Mouse (Mus musculus): ENCODE measurements around the gene Fyb2. TPM values are rescaled to one million over a fixed set of nuclear protein-coding genes. Genes with fewer than 3 reads are reported as not detected.

Gene Fyb2
- polyA plus RNA-seq, 1 experiment from 2014 or later = not detected

DNA sequence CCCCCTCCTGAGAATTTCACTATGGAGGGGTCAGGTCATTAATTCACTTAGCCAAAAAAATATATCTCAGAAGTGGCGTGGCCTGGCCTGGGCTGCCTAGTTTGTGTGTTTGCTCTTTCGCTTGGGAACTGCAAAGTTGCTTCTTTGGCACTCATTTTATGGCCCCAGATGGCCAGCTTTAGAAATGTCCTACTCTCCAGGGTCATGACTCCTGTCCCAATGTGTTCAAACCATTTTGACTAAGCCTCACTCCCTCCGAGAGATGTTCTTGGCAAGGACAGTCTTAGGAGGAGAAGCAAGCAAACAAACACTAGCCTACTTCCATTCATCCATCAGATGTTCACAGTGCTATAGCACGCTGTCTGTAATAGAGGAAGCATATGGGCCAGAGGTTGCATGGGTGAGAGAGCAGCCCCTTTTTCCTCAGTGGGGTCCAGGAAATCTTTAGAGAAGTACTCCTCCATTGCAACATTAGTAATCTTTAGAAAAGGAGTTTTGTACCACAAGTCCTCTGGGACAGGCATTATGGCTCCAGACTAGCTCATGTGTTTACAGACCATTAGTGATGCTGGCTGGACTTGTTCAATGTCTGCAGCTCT lies 38.1 kb downstream of the Fyb2 start:
- WGBS = 89% methylated on average over 4 of the region's 4 CpGs
- H3K4me3 ChIP-seq (ENCODE audit: low read depth, low read length) = no peak overlapping the region
- no peaks in the 10 kb centered on the region for H3K36me3 ChIP-seq (ENCODE audit: control insufficient read depth, insufficient read depth, low read length)
- H3K9ac ChIP-seq (ENCODE audit: low read length) = no peak overlapping the region
- H3K4me2 ChIP-seq (ENCODE audit: low read length) = no peak overlapping the region
- no peak overlapping the region for H3K27ac ChIP-seq (ENCODE audit: low read depth, low read length)
- no peaks in the 10 kb centered on the region; the same call in none of the 2 replicates for H3K4me1 ChIP-seq (ENCODE audit: control insufficient read depth, insufficient read depth, low read length)
- no peak for DNase-seq (ENCODE audit: low spot score)
- no peak for ATAC-seq
- no peaks in the 10 kb centered on the region for H3K9me3 ChIP-seq (replicated peaks; ENCODE audit: control insufficient read depth, low read length)
- H3K27me3 ChIP-seq (replicated peaks; ENCODE audit: control insufficient read depth, insufficient read depth, low read length) = no peaks in the 10 kb centered on the region

DNA sequence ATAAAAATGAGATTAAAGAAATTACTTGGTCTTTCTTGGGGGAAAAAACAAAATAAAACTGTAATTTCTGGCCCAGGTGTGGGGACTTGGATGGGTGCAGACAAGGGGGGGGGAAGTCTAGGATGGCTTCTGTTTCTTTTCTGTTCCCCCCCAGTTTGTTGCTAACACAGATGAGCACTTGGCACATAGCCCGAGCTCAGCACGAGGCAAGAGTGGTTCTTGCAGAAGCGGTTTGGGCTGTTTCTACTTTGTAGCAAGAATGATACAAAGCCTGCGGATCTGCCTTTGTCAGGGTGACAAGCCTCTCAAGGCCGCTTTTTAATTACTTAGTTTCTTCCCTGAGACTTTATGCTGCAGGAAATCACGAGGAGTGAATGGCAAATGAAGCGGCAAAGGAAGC lies 43.4 kb downstream of the Fyb2 start:
- H3K27ac ChIP-seq (ENCODE audit: low read depth, low read length) = no peak overlapping the region
- H3K9ac ChIP-seq (ENCODE audit: low read length) = no peak overlapping the region
- H3K4me1 ChIP-seq (ENCODE audit: control insufficient read depth, insufficient read depth, low read length) = peaks cover 7% of the 10 kb centered on the region
- H3K4me2 ChIP-seq (ENCODE audit: low read length) = no peak overlapping the region
- no peaks in the 10 kb centered on the region for H3K9me3 ChIP-seq (replicated peaks; ENCODE audit: control insufficient read depth, low read length)
- no peak overlapping the region for H3K4me3 ChIP-seq (ENCODE audit: low read depth, low read length)
- WGBS = 17% methylated on average over 7 of the region's 7 CpGs
- no peaks in the 10 kb centered on the region for H3K36me3 ChIP-seq (ENCODE audit: control insufficient read depth, insufficient read depth, low read length)
- peak; percentile 70 for DNase-seq (ENCODE audit: low spot score)
- no peak for ATAC-seq
- H3K27me3 ChIP-seq (replicated peaks; ENCODE audit: control insufficient read depth, insufficient read depth, low read length) = no peaks in the 10 kb centered on the region

DNA sequence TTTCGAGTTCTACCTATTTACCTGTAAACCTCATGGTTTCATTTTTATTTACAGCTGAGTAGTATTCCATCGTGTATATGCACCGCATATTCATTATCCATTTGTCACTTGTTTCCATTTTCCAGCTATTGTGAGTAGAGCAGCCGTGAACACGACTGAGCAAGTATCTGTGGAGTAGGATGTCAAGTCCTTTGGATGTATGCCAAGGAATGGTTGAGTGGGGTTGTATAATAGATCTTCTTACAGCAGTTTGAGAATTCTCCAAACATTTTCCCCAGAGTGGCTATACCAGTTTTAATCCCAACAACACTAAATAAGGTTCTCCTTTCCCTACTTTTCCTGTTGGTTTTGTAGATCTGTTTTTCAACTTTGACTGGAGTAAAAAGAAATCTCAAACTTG lies 48.2 kb downstream of the Fyb2 start:
- 65% methylated on average over 5 of the region's 5 CpGs for WGBS

DNA sequence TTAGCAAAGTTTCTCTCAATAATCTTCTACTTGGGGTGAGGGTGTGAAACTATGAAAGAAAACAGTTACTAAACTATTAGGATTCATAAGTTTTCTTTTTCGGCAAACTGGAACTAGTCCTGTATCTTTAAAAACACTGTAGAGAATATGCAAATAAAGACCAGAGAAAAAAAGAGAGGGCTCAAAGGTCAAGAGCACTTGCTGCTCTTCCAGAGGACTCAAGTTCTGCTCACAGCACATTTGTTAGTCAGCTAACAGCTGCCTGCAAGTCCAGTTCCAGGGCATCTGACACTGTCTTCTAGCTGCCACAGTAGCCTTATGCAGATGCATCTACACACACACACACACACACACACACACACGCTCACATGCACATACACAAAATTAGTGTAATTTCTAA lies 59.4 kb downstream of the Fyb2 start:
- Histone ChIP-seq H3K9me3 (replicated peaks; ENCODE audit: control insufficient read depth, low read length) (no peaks in the 10 kb centered on the region), H3K27ac (ENCODE audit: low read depth, low read length) (no peak overlapping the region), H3K4me1 (ENCODE audit: control insufficient read depth, insufficient read depth, low read length) (no peaks in the 10 kb centered on the region), H3K4me3 (ENCODE audit: low read depth, low read length) (no peak overlapping the region), H3K27me3 (replicated peaks; ENCODE audit: control insufficient read depth, insufficient read depth, low read length) (no peaks in the 10 kb centered on the region), H3K4me2 (ENCODE audit: low read length) (no peak overlapping the region), H3K9ac (ENCODE audit: low read length) (no peak overlapping the region), H3K36me3 (ENCODE audit: control insufficient read depth, insufficient read depth, low read length) (no peaks in the 10 kb centered on the region)
- WGBS = 83% methylated on average over 2 of the region's 2 CpGs
- no peak for DNase-seq (ENCODE audit: low spot score)
- no peak for ATAC-seq

More for the DNA sequence above, 48.2 kb downstream of the Fyb2 start:
- no peak overlapping the region for H3K9ac ChIP-seq (ENCODE audit: low read length)
- no peak overlapping the region for H3K27ac ChIP-seq (ENCODE audit: low read depth, low read length)
- no peaks in the 10 kb centered on the region for H3K9me3 ChIP-seq (replicated peaks; ENCODE audit: control insufficient read depth, low read length)
- H3K27me3 ChIP-seq (replicated peaks; ENCODE audit: control insufficient read depth, insufficient read depth, low read length) = no peaks in the 10 kb centered on the region
- ATAC-seq (no peak), DNase-seq (ENCODE audit: low spot score) (no peak)
- no peaks in the 10 kb centered on the region for H3K36me3 ChIP-seq (ENCODE audit: control insufficient read depth, insufficient read depth, low read length)
- no peak overlapping the region for H3K4me3 ChIP-seq (ENCODE audit: low read depth, low read length)
- no peak overlapping the region for H3K4me2 ChIP-seq (ENCODE audit: low read length)
- peaks cover 6% of the 10 kb centered on the region; the same call in 1 of the 2 replicates for H3K4me1 ChIP-seq (ENCODE audit: control insufficient read depth, insufficient read depth, low read length)

DNA sequence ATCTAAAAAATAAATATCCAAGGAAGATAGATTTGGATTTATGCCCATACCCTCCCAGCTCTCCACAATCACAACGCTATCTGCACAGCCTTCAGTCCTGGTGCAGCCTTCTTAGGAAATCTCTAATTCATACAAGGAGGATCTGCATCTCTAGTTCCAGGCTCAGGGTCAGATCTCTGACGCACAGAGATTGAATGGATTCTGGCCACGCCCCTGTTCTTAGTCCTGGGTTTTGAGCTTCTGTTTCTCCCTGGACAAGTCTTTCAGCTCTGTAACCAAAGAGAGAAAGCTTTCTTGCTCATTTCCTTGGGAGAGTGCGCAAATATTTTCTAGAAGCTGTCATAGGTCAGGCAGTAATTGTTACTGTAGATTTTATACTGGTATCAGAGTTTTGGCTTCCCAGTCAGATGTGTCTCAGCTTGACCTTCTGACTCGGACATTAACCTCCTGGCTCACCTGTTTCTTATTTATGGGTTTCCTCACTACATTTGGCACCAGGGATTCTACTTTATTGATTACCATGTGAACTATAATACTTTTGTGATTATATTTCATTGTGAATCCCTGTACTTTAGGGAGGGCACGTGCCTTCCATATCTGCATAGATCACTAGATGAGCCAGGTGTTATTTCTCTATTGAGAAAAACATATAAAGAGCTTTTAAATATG lies 62.0 kb downstream of the Fyb2 start:
- WGBS = 89% methylated on average over 6 of the region's 6 CpGs
- no peak for DNase-seq (ENCODE audit: low spot score)

DNA sequence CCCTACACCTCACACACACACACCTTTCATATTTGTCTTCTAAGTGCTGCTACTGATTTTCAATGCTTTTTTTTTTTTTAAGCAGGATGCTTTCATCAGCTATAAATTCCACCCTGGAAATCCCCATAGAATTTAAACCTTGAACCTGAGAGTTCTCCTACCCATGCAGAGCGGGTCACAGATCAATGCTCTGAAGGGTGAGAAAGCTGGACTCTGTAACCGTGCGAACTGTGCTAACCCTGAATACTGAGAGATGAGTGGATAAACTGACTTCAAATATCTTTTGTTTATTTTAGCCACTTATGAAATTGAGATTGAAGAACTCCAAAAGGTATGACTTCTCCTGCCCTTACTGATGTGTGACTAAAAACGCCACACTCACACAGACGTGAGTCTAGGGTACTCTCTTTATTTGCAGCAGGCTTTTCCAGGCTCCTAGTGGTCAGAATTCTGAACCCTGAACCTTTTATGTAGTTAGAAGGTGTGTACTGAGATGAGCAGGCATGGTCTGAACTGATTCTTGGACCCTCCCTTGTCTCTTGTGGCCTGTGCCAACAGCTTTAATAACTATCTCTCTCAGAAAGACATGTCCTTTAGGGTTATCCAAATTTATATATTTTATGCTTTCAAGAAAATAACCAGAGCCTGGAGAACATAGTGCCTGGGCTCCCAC lies 72.8 kb downstream of the Fyb2 start:
- no peak overlapping the region for H3K4me3 ChIP-seq (ENCODE audit: low read depth, low read length)
- no peak overlapping the region for H3K4me2 ChIP-seq (ENCODE audit: low read length)
- H3K36me3 ChIP-seq (ENCODE audit: control insufficient read depth, insufficient read depth, low read length) = no peaks in the 10 kb centered on the region
- no peaks in the 10 kb centered on the region for H3K9me3 ChIP-seq (replicated peaks; ENCODE audit: control insufficient read depth, low read length)
- WGBS = 88% methylated on average over 5 of the region's 5 CpGs
- no peak overlapping the region for H3K9ac ChIP-seq (ENCODE audit: low read length)
- no peak overlapping the region for H3K27ac ChIP-seq (ENCODE audit: low read depth, low read length)
- no peak for DNase-seq (ENCODE audit: low spot score)
- ATAC-seq = no peak
- no peaks in the 10 kb centered on the region for H3K27me3 ChIP-seq (replicated peaks; ENCODE audit: control insufficient read depth, insufficient read depth, low read length)
- no peaks in the 10 kb centered on the region for H3K4me1 ChIP-seq (ENCODE audit: control insufficient read depth, insufficient read depth, low read length)

More for the DNA sequence above, 62.0 kb downstream of the Fyb2 start:
- Histone ChIP-seq H3K27ac (ENCODE audit: low read depth, low read length) (no peak overlapping the region), H3K4me1 (ENCODE audit: control insufficient read depth, insufficient read depth, low read length) (no peaks in the 10 kb centered on the region), H3K9ac (ENCODE audit: low read length) (no peak overlapping the region), H3K9me3 (replicated peaks; ENCODE audit: control insufficient read depth, low read length) (no peaks in the 10 kb centered on the region), H3K4me2 (ENCODE audit: low read length) (no peak overlapping the region), H3K36me3 (ENCODE audit: control insufficient read depth, insufficient read depth, low read length) (no peaks in the 10 kb centered on the region), H3K4me3 (ENCODE audit: low read depth, low read length) (no peak overlapping the region), H3K27me3 (replicated peaks; ENCODE audit: control insufficient read depth, insufficient read depth, low read length) (no peaks in the 10 kb centered on the region)
- ATAC-seq = no peak

DNA sequence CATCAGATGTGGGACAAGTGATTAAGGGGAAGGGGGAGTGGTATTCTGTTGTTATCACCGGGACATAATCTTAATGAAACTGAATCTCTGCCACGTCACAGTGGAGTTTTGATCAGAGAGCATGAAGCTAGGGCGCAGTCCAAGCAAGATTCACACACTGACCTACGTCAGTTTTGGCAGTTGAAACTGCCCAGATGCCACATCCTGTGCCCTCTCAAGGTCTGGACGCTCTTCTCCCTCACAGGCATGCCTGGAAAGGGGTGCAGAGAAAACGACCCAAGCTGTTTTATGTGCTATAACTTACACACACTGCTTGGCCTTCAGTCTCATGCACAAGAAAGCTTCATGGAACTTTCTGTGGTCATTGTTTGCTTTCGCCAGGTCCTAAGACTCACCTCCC lies 74.4 kb downstream of the Fyb2 start:
- 62% methylated on average over 7 of the region's 7 CpGs for WGBS

DNA sequence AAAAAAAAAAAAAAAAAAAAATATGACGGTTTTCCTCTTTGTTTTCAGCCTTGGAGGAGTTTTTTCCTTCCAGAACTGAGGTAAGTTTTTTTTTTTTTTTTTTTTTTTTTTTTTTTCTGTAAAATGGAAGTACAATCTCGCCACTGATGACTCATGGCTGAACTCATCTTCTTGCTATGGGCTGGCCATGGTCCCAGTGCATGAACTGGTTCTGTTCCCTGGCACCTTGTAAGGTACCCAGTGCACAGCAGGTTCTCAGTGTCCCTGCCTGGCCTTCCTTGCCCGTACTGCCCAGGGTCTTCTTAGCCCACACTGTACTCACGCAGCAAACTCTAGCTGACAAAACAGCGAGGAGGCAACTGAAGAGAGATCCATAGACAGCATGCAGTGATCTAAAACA lies 74.8 kb downstream of the Fyb2 start:
- H3K9ac ChIP-seq (ENCODE audit: low read length) = no peak overlapping the region
- no peaks in the 10 kb centered on the region for H3K4me1 ChIP-seq (ENCODE audit: control insufficient read depth, insufficient read depth, low read length)
- DNase-seq (ENCODE audit: low spot score) (no peak), ATAC-seq (no peak)
- no peaks in the 10 kb centered on the region for H3K27me3 ChIP-seq (replicated peaks; ENCODE audit: control insufficient read depth, insufficient read depth, low read length)
- no peak overlapping the region for H3K4me3 ChIP-seq (ENCODE audit: low read depth, low read length)
- no peak overlapping the region for H3K4me2 ChIP-seq (ENCODE audit: low read length)
- H3K9me3 ChIP-seq (replicated peaks; ENCODE audit: control insufficient read depth, low read length) = no peaks in the 10 kb centered on the region
- H3K27ac ChIP-seq (ENCODE audit: low read depth, low read length) = no peak overlapping the region
- H3K36me3 ChIP-seq (ENCODE audit: control insufficient read depth, insufficient read depth, low read length) = no peaks in the 10 kb centered on the region
- 88% methylated on average over 5 of the region's 5 CpGs for WGBS

More for the DNA sequence above, 74.4 kb downstream of the Fyb2 start:
- ATAC-seq = no peak
- no peaks in the 10 kb centered on the region for H3K36me3 ChIP-seq (ENCODE audit: control insufficient read depth, insufficient read depth, low read length)
- H3K9ac ChIP-seq (ENCODE audit: low read length) = no peak overlapping the region
- no peaks in the 10 kb centered on the region for H3K27me3 ChIP-seq (replicated peaks; ENCODE audit: control insufficient read depth, insufficient read depth, low read length)
- no peak overlapping the region for H3K27ac ChIP-seq (ENCODE audit: low read depth, low read length)
- H3K9me3 ChIP-seq (replicated peaks; ENCODE audit: control insufficient read depth, low read length) = no peaks in the 10 kb centered on the region
- DNase-seq (ENCODE audit: low spot score) = no peak
- no peak overlapping the region for H3K4me3 ChIP-seq (ENCODE audit: low read depth, low read length)
- H3K4me1 ChIP-seq (ENCODE audit: control insufficient read depth, insufficient read depth, low read length) = no peaks in the 10 kb centered on the region
- no peak overlapping the region for H3K4me2 ChIP-seq (ENCODE audit: low read length)

DNA sequence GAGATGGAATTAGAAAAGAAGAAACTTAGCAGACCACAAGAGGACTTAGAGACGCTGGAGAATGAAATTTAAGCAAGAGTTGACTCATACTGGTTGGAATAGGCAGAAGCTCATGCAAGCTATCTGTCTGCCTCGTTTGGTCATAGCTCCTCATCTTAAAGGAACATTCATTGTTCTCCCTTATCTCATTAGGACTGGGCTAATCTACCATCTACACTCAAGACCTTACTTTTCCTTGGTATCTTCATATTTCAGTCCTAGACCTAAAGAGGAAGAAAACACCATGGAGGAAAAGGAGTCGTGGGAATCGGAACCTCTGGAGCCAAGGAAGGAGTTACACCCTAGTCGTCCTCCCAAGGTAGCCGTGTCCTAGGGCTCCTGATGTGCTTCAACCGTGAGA lies 75.5 kb downstream of the Fyb2 start:
- Histone ChIP-seq H3K27ac (ENCODE audit: low read depth, low read length) (no peak overlapping the region), H3K4me1 (ENCODE audit: control insufficient read depth, insufficient read depth, low read length) (no peaks in the 10 kb centered on the region), H3K9ac (ENCODE audit: low read length) (no peak overlapping the region), H3K4me3 (ENCODE audit: low read depth, low read length) (no peak overlapping the region), H3K4me2 (ENCODE audit: low read length) (no peak overlapping the region), H3K27me3 (replicated peaks; ENCODE audit: control insufficient read depth, insufficient read depth, low read length) (no peaks in the 10 kb centered on the region), H3K36me3 (ENCODE audit: control insufficient read depth, insufficient read depth, low read length) (no peaks in the 10 kb centered on the region), H3K9me3 (replicated peaks; ENCODE audit: control insufficient read depth, low read length) (no peaks in the 10 kb centered on the region)
- WGBS = 92% methylated on average over 7 of the region's 7 CpGs
- DNase-seq (ENCODE audit: low spot score) = no peak
- no peak for ATAC-seq
